Mouse (Mus musculus) midbrain, embryonic 12.5 days (tissue): ENCODE data around the gene Rab40c. TPM values are rescaled to one million over a fixed set of nuclear protein-coding genes. Genes with fewer than 3 reads are reported as not detected.
A peak's percentile ranks its signal among the peaks of the same experiment; 100 is the strongest.

Experiments
- ATAC-seq: fragments of 200-750 bp; cut with Nextera tagmentation; 2 replicates; pipeline ENCODE4 v1.8.0; 2017; ENCODE audit warnings: low read depth, moderate TSS enrichment, moderate library complexity; ENCODE audit not compliant: low FRiP score
- H3K27ac ChIP-seq: fragments of 300-500 bp; sonication (generic); replicated peaks from 2 replicates; pipeline ENCODE4 v1.5.1; 2016; ENCODE audit warnings: mild to moderate bottlenecking
- H3K27me3 ChIP-seq: fragments of 300-500 bp; sonication (generic); 2 replicates; pipeline ENCODE4 v1.6.1; 2016; ENCODE audit warnings: mild to moderate bottlenecking
- H3K36me3 ChIP-seq: fragments of 300-500 bp; sonication (generic); 2 replicates; pipeline ENCODE4 v1.6.1; 2016
- H3K4me1 ChIP-seq: fragments of 300-500 bp; sonication (generic); 2 replicates; pipeline ENCODE4 v1.6.1; 2016
- H3K4me2 ChIP-seq: fragments of 300-500 bp; sonication (generic); replicated peaks from 2 replicates; pipeline ENCODE4 v1.6.1; 2016; ENCODE audit warnings: mild to moderate bottlenecking, moderate library complexity
- H3K4me3 ChIP-seq: fragments of 300-500 bp; sonication (generic); 2 replicates; pipeline ENCODE4 v1.5.1; 2016; ENCODE audit warnings: mild to moderate bottlenecking
- H3K9ac ChIP-seq: fragments of 300-500 bp; sonication (generic); replicated peaks from 2 replicates; pipeline ENCODE4 v1.6.1; 2016; ENCODE audit warnings: mild to moderate bottlenecking, moderate library complexity
- H3K9me3 ChIP-seq: fragments of 300-500 bp; sonication (generic); 2 replicates; pipeline ENCODE4 v1.6.1; 2016; ENCODE audit warnings: mild to moderate bottlenecking
- WGBS: fragments of 180-500 bp; shearing (Covaris S2); methylation state at CpG from one replicate; pipeline ENCODE4 v1.1.7; 2016; 5-methylcytosine and 5-hydroxymethylcytosine counted together
- polyA plus RNA-seq: library from polyadenylated mRNA; unstranded; fragments of >200 nt; fragmentation: Nextera tagmentation; extraction: Ambion mirVana; gene quantifications from 2 replicates; pipeline ENCODE4 v1.2.1, GENCODE M21; 2016

Gene Rab40c
- 38.0 and 38.8 TPM in 2 replicates for polyA plus RNA-seq

- Histone ChIP-seq H3K9ac (peak within 1 kb of the TSS; percentile 88), H3K36me3 (peaks cover 9% of the 10 kb centered on the region), H3K4me3 (peak within 1 kb of the TSS; percentile 97), H3K4me2 (peak within 1 kb of the TSS; percentile 92), H3K9me3 (no peaks in the 10 kb centered on the region), H3K27ac (peak within 1 kb of the TSS; percentile 93), H3K4me1 (peaks cover 32% of the 10 kb centered on the region), H3K27me3 (no peaks in the 10 kb centered on the region)
- under 1% methylated on average over 74 of the region's 78 CpGs for WGBS
- peak; percentile 0; the same call in 1 of the 2 replicates for ATAC-seq
These were observed at the start of gene Rab40c for GRCm38 (mm10) chr17:25919144-25919785. Gene Rab40c, minus strand, starts transcription at chr17:25919727.

GRCm38 (mm10) chr17:25968176-25968575 lies 48.6 kb upstream of the Rab40c start:
- H3K27me3 ChIP-seq, result no peaks in the 10 kb centered on the region
- H3K9me3 ChIP-seq, result no peaks in the 10 kb centered on the region
- H3K4me3 ChIP-seq, result no peak overlapping the region
- no peak for ATAC-seq
- 76% methylated on average over 1 of the region's 1 CpGs for WGBS
- H3K9ac ChIP-seq, result no peak overlapping the region
- H3K27ac ChIP-seq, result no peak overlapping the region
- no peak overlapping the region for H3K4me2 ChIP-seq
- 0 out of 2 replicates have a peak, but pooled peaks cover 2% of the 10 kb centered on the region for H3K4me1 ChIP-seq
- H3K36me3 ChIP-seq, result peaks cover 16% of the 10 kb centered on the region

GRCm38 (mm10) chr17:25967652-25968051 lies 48.1 kb upstream of the Rab40c start:
- whole genome bisulfite sequencing, result 83% methylated on average over 3 of the region's 3 CpGs
- Histone ChIP-seq H3K9ac (no peak overlapping the region), H3K36me3 (peaks cover 16% of the 10 kb centered on the region), H3K27ac (no peak overlapping the region), H3K4me2 (no peak overlapping the region), H3K4me1 (no peaks in the 10 kb centered on the region), H3K4me3 (no peak overlapping the region), H3K9me3 (no peaks in the 10 kb centered on the region), H3K27me3 (no peaks in the 10 kb centered on the region)
- no peak for ATAC-seq

GRCm38 (mm10) chr17:25964271-25964670 lies 44.7 kb upstream of the Rab40c start:
- no peak for ATAC-seq
- Histone ChIP-seq H3K4me3 (no peak overlapping the region), H3K36me3 (peaks cover 41% of the 10 kb centered on the region), H3K9ac (no peak overlapping the region), H3K4me1 (no peaks in the 10 kb centered on the region), H3K9me3 (no peaks in the 10 kb centered on the region), H3K27me3 (no peaks in the 10 kb centered on the region), H3K27ac (no peak overlapping the region), H3K4me2 (no peak overlapping the region)
- WGBS, result 92% methylated on average over 7 of the region's 7 CpGs

- Histone ChIP-seq H3K9me3 (no peaks in the 10 kb centered on the region), H3K4me1 (no peaks in the 10 kb centered on the region), H3K4me3 (no peak overlapping the region), H3K36me3 (peaks cover 54% of the 10 kb centered on the region), H3K27ac (no peak overlapping the region), H3K4me2 (no peak overlapping the region), H3K27me3 (no peaks in the 10 kb centered on the region), H3K9ac (no peak overlapping the region)
- no peak for ATAC-seq
- 93% methylated on average over 7 of the region's 7 CpGs for WGBS
These were observed 42.9 kb upstream of the Rab40c start for GRCm38 (mm10) chr17:25962413-25962905.

- Histone ChIP-seq H3K27me3 (no peaks in the 10 kb centered on the region), H3K4me3 (no peak overlapping the region), H3K4me1 (no peaks in the 10 kb centered on the region), H3K36me3 (peaks cover 57% of the 10 kb centered on the region), H3K9me3 (no peaks in the 10 kb centered on the region), H3K27ac (no peak overlapping the region), H3K4me2 (no peak overlapping the region), H3K9ac (no peak overlapping the region)
- ATAC-seq, result no peak
- WGBS, result 92% methylated on average over 5 of the region's 5 CpGs
These were observed 42.0 kb upstream of the Rab40c start for GRCm38 (mm10) chr17:25961566-25961965.

- no peak for ATAC-seq
- Histone ChIP-seq H3K27me3 (no peaks in the 10 kb centered on the region; the same call in 1 of the 2 replicates), H3K4me3 (no peak overlapping the region), H3K4me2 (no peak overlapping the region), H3K4me1 (no peaks in the 10 kb centered on the region), H3K9ac (no peak overlapping the region), H3K27ac (no peak overlapping the region), H3K36me3 (peaks cover 55% of the 10 kb centered on the region), H3K9me3 (no peaks in the 10 kb centered on the region)
- 93% methylated on average over 23 of the region's 23 CpGs for WGBS
These were observed 40.3 kb upstream of the Rab40c start for GRCm38 (mm10) chr17:25959630-25960467.

GRCm38 (mm10) chr17:25958771-25959494 lies 39.4 kb upstream of the Rab40c start:
- WGBS, result 96% methylated on average over 11 of the region's 11 CpGs
- Histone ChIP-seq H3K27me3 (peaks cover 3% of the 10 kb centered on the region), H3K36me3 (peaks cover 46% of the 10 kb centered on the region), H3K9ac (no peak overlapping the region), H3K9me3 (no peaks in the 10 kb centered on the region), H3K27ac (no peak overlapping the region), H3K4me2 (no peak overlapping the region), H3K4me1 (no peaks in the 10 kb centered on the region), H3K4me3 (no peak overlapping the region)
- no peak for ATAC-seq

- WGBS, result 86% methylated on average over 14 of the region's 14 CpGs
- Histone ChIP-seq H3K36me3 (peaks cover 41% of the 10 kb centered on the region), H3K27ac (no peak overlapping the region), H3K4me3 (no peak overlapping the region), H3K9me3 (no peaks in the 10 kb centered on the region), H3K4me1 (no peaks in the 10 kb centered on the region), H3K27me3 (peaks cover 15% of the 10 kb centered on the region), H3K4me2 (no peak overlapping the region), H3K9ac (no peak overlapping the region)
- ATAC-seq, result no peak
These were observed 38.1 kb upstream of the Rab40c start for GRCm38 (mm10) chr17:25957586-25958051.

GRCm38 (mm10) chr17:25956631-25957030 lies 37.1 kb upstream of the Rab40c start:
- Histone ChIP-seq H3K4me3 (no peak overlapping the region), H3K4me2 (no peak overlapping the region), H3K4me1 (peaks cover 5% of the 10 kb centered on the region), H3K27ac (no peak overlapping the region), H3K36me3 (peaks cover 40% of the 10 kb centered on the region), H3K9me3 (no peaks in the 10 kb centered on the region), H3K9ac (no peak overlapping the region), H3K27me3 (peaks cover 24% of the 10 kb centered on the region)
- ATAC-seq, result no peak
- WGBS, result 86% methylated on average over 7 of the region's 7 CpGs

- peak overlapping the region; percentile 16; the same call in 1 of the 2 replicates for H3K9ac ChIP-seq
- peaks cover 35% of the 10 kb centered on the region for H3K36me3 ChIP-seq
- no peak overlapping the region for H3K4me2 ChIP-seq
- H3K4me1 ChIP-seq, result peaks cover 8% of the 10 kb centered on the region
- 82% methylated on average over 7 of the region's 7 CpGs for WGBS
- no peaks in the 10 kb centered on the region for H3K9me3 ChIP-seq
- no peak for ATAC-seq
- H3K4me3 ChIP-seq, result no peak overlapping the region
- H3K27me3 ChIP-seq, result peaks cover 29% of the 10 kb centered on the region
- no peak overlapping the region for H3K27ac ChIP-seq
These were observed 36.7 kb upstream of the Rab40c start for GRCm38 (mm10) chr17:25956201-25956600.
